Comparison of ENCODE assay signal across 29 mouse cellular contexts in the genomic region with DNA sequence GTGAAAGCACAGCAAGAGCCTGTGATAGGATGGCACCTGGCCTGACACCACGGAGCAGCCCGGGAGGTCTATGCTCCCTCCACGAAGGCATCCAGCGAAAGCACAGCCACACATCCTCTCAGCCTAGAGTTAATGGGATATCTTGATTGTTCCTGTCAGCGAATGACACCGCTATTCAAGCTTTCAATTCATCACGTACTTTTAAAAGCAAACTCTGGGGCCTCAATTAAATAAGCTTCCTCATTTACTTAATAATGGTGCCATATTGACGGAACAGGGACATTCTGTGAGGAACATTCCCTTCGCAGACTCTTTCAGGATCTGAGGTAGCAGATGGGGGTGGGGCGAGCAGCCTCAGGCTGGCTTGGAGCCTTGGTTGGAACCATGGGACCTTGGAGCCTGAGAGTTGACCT. TPM values are rescaled to one million over a fixed set of nuclear protein-coding genes. Genes with fewer than 3 reads are reported as not detected.
DNase-seq lines count a peak whose midpoint lies in the region; ATAC-seq and TF ChIP-seq lines count a peak whose summit lies in the region.
"Had no signal": no experiment of that assay in that cellular context is flagged by ENCODE, and none has a peak within 500 bp of the region (broad histone marks: within the 10 kb centered on the region; RNA-seq: fewer than 3 reads in every experiment).

No protein-coding gene starts in this region.

- H3K27me3 ChIP-seq in hindbrain, embryonic 10.5 days (ENCODE audit: insufficient read depth, poor library complexity, severe bottlenecking): peaks cover 3% of the 10 kb centered on the region
- H3K27me3 ChIP-seq in hindbrain, embryonic 13.5 days: 0 out of 2 replicates have a peak, but pooled peaks cover 2% of the 10 kb centered on the region
- peaks cover 8% of the 10 kb centered on the region; the same call in 1 of the 2 replicates for H3K27me3 ChIP-seq in forebrain, embryonic 13.5 days
- no peaks in the 10 kb centered on the region for H3K27me3 ChIP-seq in cerebellum, adult 2 months (ENCODE audit: control insufficient read depth, insufficient read depth, low read length)
- H3K27me3 ChIP-seq: intestine, embryonic 15.5 days; neural tube, embryonic 13.5 days had no signal

- ATAC-seq in hindbrain, embryonic 13.5 days (ENCODE audit: low FRiP score): no peak
- peak; percentile 70 for ATAC-seq in forebrain, embryonic 13.5 days
- ATAC-seq: hindbrain, embryonic 16.5 days; intestine, embryonic 15.5 days had no signal

- H3K4me1 ChIP-seq in hindbrain, embryonic 10.5 days (replicated peaks): peaks cover 46% of the 10 kb centered on the region
- peaks cover 10% of the 10 kb centered on the region; the same call in 1 of the 2 replicates for H3K4me1 ChIP-seq in hindbrain, embryonic 13.5 days (replicated peaks)
- peaks cover 13% of the 10 kb centered on the region for H3K4me1 ChIP-seq in forebrain, embryonic 13.5 days
- H3K4me1 ChIP-seq in cerebellum, adult 2 months (ENCODE audit: control insufficient read depth, insufficient read depth, low read length): no peaks in the 10 kb centered on the region
- H3K4me1 ChIP-seq: neural tube, embryonic 13.5 days had no signal

- 58% methylated on average over 10 of the region's 10 CpGs for WGBS in hindbrain, embryonic 10.5 days
- WGBS in hindbrain, embryonic 13.5 days: 40% methylated on average over 10 of the region's 10 CpGs
- WGBS in forebrain, embryonic 13.5 days: 24% methylated on average over 10 of the region's 10 CpGs
- WGBS in cerebellum, adult 2 months: 89% methylated on average over 10 of the region's 10 CpGs

- H3K9me3 ChIP-seq in hindbrain, embryonic 10.5 days: 0 out of 2 replicates have a peak, but pooled peaks cover 8% of the 10 kb centered on the region
- 0 out of 2 replicates have a peak, but pooled peaks cover 5% of the 10 kb centered on the region for H3K9me3 ChIP-seq in hindbrain, embryonic 13.5 days
- H3K9me3 ChIP-seq in forebrain, embryonic 13.5 days (replicated peaks): no peaks in the 10 kb centered on the region
- H3K9me3 ChIP-seq: embryonic facial prominence, embryonic 12.5 days; intestine, embryonic 15.5 days; midbrain, embryonic 13.5 days had no signal

- no peak overlapping the region for H3K4me3 ChIP-seq in hindbrain, embryonic 10.5 days
- H3K4me3 ChIP-seq in hindbrain, embryonic 13.5 days: no peak overlapping the region
- no peak overlapping the region for H3K4me3 ChIP-seq in forebrain, embryonic 13.5 days
- H3K4me3 ChIP-seq in cerebellum, adult 2 months (replicated peaks; ENCODE audit: insufficient read depth, low read depth, low read length): no peak overlapping the region
- H3K4me3 ChIP-seq: embryonic facial prominence, embryonic 12.5 days; intestine, embryonic 15.5 days; midbrain, embryonic 13.5 days; neural tube, embryonic 13.5 days had no signal

- H3K27ac ChIP-seq in hindbrain, embryonic 10.5 days: peak overlapping the region; percentile 60
- H3K27ac ChIP-seq in hindbrain, embryonic 13.5 days: no peak overlapping the region
- no peak overlapping the region for H3K27ac ChIP-seq in forebrain, embryonic 13.5 days
- H3K27ac ChIP-seq in cerebellum, adult 2 months (ENCODE audit: insufficient read depth, low read length): no peak overlapping the region
- H3K27ac ChIP-seq: embryonic facial prominence, embryonic 12.5 days; intestine, embryonic 15.5 days; kidney, postnatal 0 days; liver, embryonic 14.5 days; macrophage; midbrain, embryonic 13.5 days; neural tube, embryonic 13.5 days had no signal

- no peak for TF ChIP-seq POLR2A in cerebellum, adult 2 months (IDR thresholded peaks at IDR 0.05; ENCODE audit: borderline replicate concordance, insufficient read depth, low read length)

- H3K36me3 ChIP-seq in hindbrain, embryonic 10.5 days: no peaks in the 10 kb centered on the region
- H3K36me3 ChIP-seq in hindbrain, embryonic 13.5 days: no peaks in the 10 kb centered on the region
- no peaks in the 10 kb centered on the region for H3K36me3 ChIP-seq in forebrain, embryonic 13.5 days (ENCODE audit: poor library complexity, severe bottlenecking)
- H3K36me3 ChIP-seq: embryonic facial prominence, embryonic 12.5 days; intestine, embryonic 15.5 days; midbrain, embryonic 13.5 days; neural tube, embryonic 13.5 days had no signal

- DNase-seq in hindbrain, embryonic 10.5 days (ENCODE audit: low spot score): no peak
- peak; percentile 88 for DNase-seq in ZHBTc4 (ENCODE audit: low read depth, low spot score)
- no peak for DNase-seq in cerebellum, adult 2 months
- DNase-seq in spleen, postnatal 10 days (ENCODE audit: low spot score in 2 of 2): no peak
- no peak for DNase-seq in heart, postnatal 4 days
- DNase-seq: adrenal gland, postnatal 14 days; cerebellum, adult 18-20 months; cerebellum, postnatal 14 days; heart, adult 11 months; heart, postnatal 36 days; kidney, adult 2 months; kidney, postnatal 4 days; layer of hippocampus, postnatal 36 days; liver; lung, adult 2 months; lung, postnatal 10 days; thymus, postnatal 4 days had no signal

- no peak overlapping the region for H3K4me2 ChIP-seq in hindbrain, embryonic 13.5 days
- no peak overlapping the region for H3K4me2 ChIP-seq in forebrain, embryonic 13.5 days
- H3K4me2 ChIP-seq: embryonic facial prominence, embryonic 12.5 days; heart, embryonic 11.5 days; intestine, embryonic 15.5 days; midbrain, embryonic 13.5 days; neural tube, embryonic 13.5 days had no signal

- no peak overlapping the region for H3K9ac ChIP-seq in hindbrain, embryonic 13.5 days
- H3K9ac ChIP-seq in forebrain, embryonic 13.5 days: no peak overlapping the region
- H3K9ac ChIP-seq: embryonic facial prominence, embryonic 12.5 days; intestine, embryonic 15.5 days; liver, embryonic 14.5 days; midbrain, embryonic 13.5 days; neural tube, embryonic 13.5 days had no signal

- no peak for TF ChIP-seq CTCF in cerebellum, adult 2 months (IDR thresholded peaks at IDR 0.05; ENCODE audit: borderline replicate concordance, insufficient read depth, low read depth, low read length)

RNA-seq across cellular contexts. Expression of a gene that starts 14.7 kb away (rescaled TPM):
- 2.4 and 2.7 TPM in 2 replicates for polyA plus RNA-seq in hindbrain, embryonic 10.5 days (2016; fragmentation: Nextera tagmentation; extraction: Ambion mirVana)
- 1.2 and 2.1 TPM in 2 replicates for polyA plus RNA-seq in hindbrain, embryonic 13.5 days (2015; fragmentation: Nextera tagmentation; extraction: Ambion mirVana)
- 0.75 and 0.83 TPM in 2 replicates for polyA plus RNA-seq in forebrain, embryonic 13.5 days (2015; fragmentation: Nextera tagmentation; extraction: Ambion mirVana)
- polyA plus RNA-seq in cerebellum, adult 2 months (2012; rRNA removed): 30.6 and 32.2 TPM in 2 replicates
- 1 to 10 TPM; 1.4 to 1.7 TPM for total RNA-seq in heart, postnatal 4 days (2021)
- total RNA-seq: megakaryocyte-erythroid progenitor cell, adult 5-6 weeks had no signal
- polyA plus RNA-seq: macrophage had no signal
